Mouse (Mus musculus): Measurements from ENCODE around the gene Etd. TPM values are rescaled to one million over a fixed set of nuclear protein-coding genes. Genes with fewer than 3 reads are reported as not detected.

The Etd gene
- polyA plus RNA-seq (2012): not detected in 2 replicates

- no peak for TF ChIP-seq GATA1 (IDR thresholded peaks at IDR 0.05; ENCODE audit: low read length)
These were observed at the start of gene Etd for GRCm38 (mm10) chrX:53434618-53435017. Gene Etd, plus strand, starts transcription at chrX:53434918.

- no peak for TF ChIP-seq GATA1 (IDR thresholded peaks at IDR 0.05; ENCODE audit: low read length)
These were observed 48.4 kb upstream of the Etd start for GRCm38 (mm10) chrX:53386362-53386761.

- TF ChIP-seq GATA1 (IDR thresholded peaks at IDR 0.05; ENCODE audit: low read length): no peak
These were observed 1.8 kb upstream of the Etd start for GRCm38 (mm10) chrX:53432888-53433287.

- no peak for TF ChIP-seq GATA1 (IDR thresholded peaks at IDR 0.05; ENCODE audit: low read length)
These were observed 24.9 kb downstream of the Etd start for GRCm38 (mm10) chrX:53459573-53459972.

Other genes starting within 250 kb of the Etd start
- not detected in 2 replicates for gene Plac1, start 194.8 kb upstream of the Etd start, polyA plus RNA-seq (2012)
- gene Fam122b, start 165.1 kb upstream of the Etd start, polyA plus RNA-seq (2012): 5.2 and 6.7 TPM in 2 replicates
- not detected in 2 replicates for gene Fam122c, start 161.5 kb upstream of the Etd start, polyA plus RNA-seq (2012)
- gene Mospd1, start 64.4 kb upstream of the Etd start, polyA plus RNA-seq (2012): 0.21 and 0.31 TPM in 2 replicates
- gene Rtl8c, start 173.1 kb downstream of the Etd start, polyA plus RNA-seq (2012): not detected in 2 replicates
- not detected in 2 replicates for gene Gm14597, start 174.1 kb downstream of the Etd start, polyA plus RNA-seq (2012)
- gene Rtl8a, start 208.8 kb downstream of the Etd start, polyA plus RNA-seq (2012): not detected in 2 replicates
- gene Rtl8b, start 235.5 kb downstream of the Etd start, polyA plus RNA-seq (2012): not detected in 2 replicates

Data from G1E-ER4 (cell line).